Mouse (Mus musculus) E14TG2a.4 (cell line): ENCODE measurements around the gene Bpifa5.

Experiments
- CTCF ChIP-seq: conservative IDR thresholded peaks from 2 replicates; pipeline ENCODE4 v1.5.1; 2014; ENCODE audit warnings: low read length
- NANOG ChIP-seq: IDR thresholded peaks from 2 replicates; pipeline ENCODE4 v1.6.1; 2014; ENCODE audit warnings: borderline replicate concordance, low read length, mixed read lengths

- TF ChIP-seq CTCF = no peak
- TF ChIP-seq NANOG = no peak
Measured at GRCm38 (mm10) chr2:154197036-154197435, 34.6 kb downstream of the Bpifa5 start.
